ENCODE assay signal across 7 mouse cellular contexts in genomic region chr6:35002261-35002669, GRCm38 (mm10). TPM values are rescaled to one million over a fixed set of nuclear protein-coding genes. Genes with fewer than 3 reads are reported as not detected.
A peak's percentile ranks its signal among the peaks of the same experiment; 100 is the strongest.
DNase-seq lines count a peak whose midpoint lies in the region; ATAC-seq lines count a peak whose summit lies in the region.

No protein-coding gene starts in this region.

- peak; percentile 30 for DNase-seq in MN1 (ENCODE audit: low spot score)
- peak; percentile 33 for DNase-seq in Muller cell, postnatal 12 days (ENCODE audit: inconsistent ontology term)
- DNase-seq in frontal cortex, postnatal 36 days (ENCODE audit: low spot score in 2 of 2) = peak; percentile 71 to 76
- peak; percentile 67 to 71 for DNase-seq in left cerebral cortex, adult 18-20 months (ENCODE audit: low spot score in 2 of 2)
- DNase-seq in embryo, embryonic 9.5 days (ENCODE audit: extremely low spot score) = no peak
- DNase-seq in urinary bladder, postnatal 10 days (ENCODE audit: low spot score) = no peak

- ATAC-seq in CD4-positive, CD25-positive, alpha-beta regulatory T cell, adult 4 months = no peak

RNA-seq across cellular contexts. Expression of gene Slc23a4, which starts 14.1 kb away (rescaled TPM):
- total RNA-seq in left cerebral cortex, adult 18-20 months (2021) = 1 to 10 TPM; 1.1 to 1.7 TPM
- 1 to 10 TPM in 1 of 2 experiments, under 1 TPM in 1; 0.57 to 1.8 TPM for polyA plus RNA-seq in CD4-positive, CD25-positive, alpha-beta regulatory T cell, adult 4 months (2017; shearing (Covaris generic))

Comparison
In these comparisons a context has a peak if more than half of its experiments do, and no peak if none do; other contexts are left out.
1. DNase-seq: peak in MN1 (single experiment), Muller cell, postnatal 12 days (single experiment), frontal cortex, postnatal 36 days (2 of 2) and left cerebral cortex, adult 18-20 months (2 of 2); none in embryo, embryonic 9.5 days (single experiment) and urinary bladder, postnatal 10 days (single experiment).